Mouse (Mus musculus): ENCODE measurements at regions not wholly inside any gene's neighbourhood (a gene's known extent, or its start where the extent isn't known, plus 50 kb on each side); places are given as distances from the start of the nearest gene placed in this dataset.

DNA sequence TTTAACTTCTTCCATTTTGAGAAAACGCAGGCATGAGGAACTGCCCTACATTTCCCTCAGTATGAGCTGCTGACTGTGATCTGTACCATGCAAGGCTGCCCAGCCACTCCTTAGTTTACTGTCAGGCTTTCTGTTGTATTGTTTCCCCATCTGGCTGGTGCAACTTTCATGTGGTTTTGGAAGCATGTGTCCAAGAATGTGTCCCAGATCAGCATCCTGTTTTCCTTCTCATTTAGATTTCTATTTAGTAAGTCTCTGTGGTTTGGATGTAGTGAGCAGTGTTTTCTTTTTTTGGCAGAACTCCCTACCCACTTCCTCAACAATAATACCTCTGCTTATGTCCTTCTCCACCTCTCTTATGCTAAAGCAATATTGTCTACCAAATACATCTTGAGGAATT is 352.5 kb upstream of the Gm5148 start:
- H3K9me3 ChIP-seq = no peaks in the 10 kb centered on the region
- H3K4me3 ChIP-seq = no peak overlapping the region
- H3K9ac ChIP-seq = no peak overlapping the region
- 74% methylated on average over 1 of the region's 1 CpGs for WGBS
- no peak overlapping the region for H3K4me2 ChIP-seq
- no peak overlapping the region for H3K27ac ChIP-seq
- no peaks in the 10 kb centered on the region for H3K27me3 ChIP-seq
- no peak for ATAC-seq (ENCODE audit: low FRiP score)
- no peaks in the 10 kb centered on the region for H3K36me3 ChIP-seq
- no peaks in the 10 kb centered on the region for H3K4me1 ChIP-seq (replicated peaks)

DNA sequence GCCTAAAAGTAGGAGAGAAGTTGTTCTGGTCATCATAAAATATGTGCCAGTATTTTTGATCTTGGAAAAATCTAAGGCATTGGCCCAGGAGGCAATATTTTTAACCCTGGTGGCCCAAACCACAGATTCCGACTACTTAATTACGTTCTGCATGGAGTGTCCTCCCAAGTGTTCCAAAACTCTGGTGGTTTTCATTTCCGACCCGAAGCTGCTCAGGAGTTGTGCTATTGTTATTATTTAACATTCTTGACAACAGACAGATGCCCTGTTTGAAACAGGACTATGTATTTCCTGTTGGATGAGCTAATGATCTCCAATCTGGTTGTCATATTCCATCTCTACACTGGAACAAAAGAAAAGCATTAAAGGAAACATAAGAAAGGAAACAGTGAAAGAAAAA is 349.7 kb upstream of the Gm5148 start:
- no peak overlapping the region for H3K9ac ChIP-seq
- H3K36me3 ChIP-seq = no peaks in the 10 kb centered on the region
- H3K4me1 ChIP-seq (replicated peaks) = no peaks in the 10 kb centered on the region
- no peak overlapping the region for H3K4me3 ChIP-seq
- WGBS = 91% methylated on average over 4 of the region's 4 CpGs
- no peak overlapping the region for H3K27ac ChIP-seq
- H3K27me3 ChIP-seq = no peaks in the 10 kb centered on the region
- ATAC-seq (ENCODE audit: low FRiP score) = no peak
- no peaks in the 10 kb centered on the region for H3K9me3 ChIP-seq
- no peak overlapping the region for H3K4me2 ChIP-seq

DNA sequence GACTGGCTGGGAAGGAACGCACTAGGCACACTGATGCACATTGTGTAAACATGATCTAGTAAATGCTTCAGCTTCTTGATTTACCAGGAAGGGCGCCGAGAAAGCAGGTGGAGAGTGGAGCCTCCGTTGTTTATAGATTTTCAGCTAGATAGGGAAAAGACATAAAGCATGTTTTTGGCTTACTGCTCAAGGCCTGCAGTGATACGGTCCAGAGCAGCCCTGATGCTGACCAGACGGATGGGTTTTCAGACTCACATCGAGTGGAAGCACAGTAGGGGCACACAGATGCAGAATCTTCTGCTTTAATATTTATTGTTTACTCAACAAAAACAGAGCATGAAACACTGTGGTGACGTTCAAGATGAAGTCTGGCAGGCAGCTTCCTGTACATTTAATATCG is 331.3 kb upstream of the Gm5148 start:
- ATAC-seq (ENCODE audit: low FRiP score) = no peak
- Histone ChIP-seq H3K27ac (no peak overlapping the region), H3K4me3 (no peak overlapping the region), H3K36me3 (no peaks in the 10 kb centered on the region), H3K9me3 (no peaks in the 10 kb centered on the region), H3K9ac (no peak overlapping the region), H3K4me2 (no peak overlapping the region), H3K27me3 (no peaks in the 10 kb centered on the region), H3K4me1 (replicated peaks) (no peaks in the 10 kb centered on the region)
- 86% methylated on average over 9 of the region's 9 CpGs for WGBS

GRCm38 (mm10) chr3:38052941-38053340 is 328.7 kb upstream of the Gm5148 start:
- ATAC-seq (ENCODE audit: low FRiP score) = no peak
- 90% methylated on average over 7 of the region's 7 CpGs for WGBS

GRCm38 (mm10) chr3:38051748-38052147 is 327.5 kb upstream of the Gm5148 start:
- 95% methylated on average over 11 of the region's 11 CpGs for WGBS
- Histone ChIP-seq H3K36me3 (no peaks in the 10 kb centered on the region), H3K4me1 (replicated peaks) (no peaks in the 10 kb centered on the region), H3K4me3 (no peak overlapping the region), H3K27me3 (no peaks in the 10 kb centered on the region), H3K9me3 (no peaks in the 10 kb centered on the region), H3K27ac (no peak overlapping the region), H3K4me2 (no peak overlapping the region), H3K9ac (no peak overlapping the region)
- ATAC-seq (ENCODE audit: low FRiP score) = no peak

More at GRCm38 (mm10) chr3:38052941-38053340, 328.7 kb upstream of the Gm5148 start:
- Histone ChIP-seq H3K27ac (no peak overlapping the region), H3K36me3 (no peaks in the 10 kb centered on the region), H3K4me2 (no peak overlapping the region), H3K9ac (no peak overlapping the region), H3K4me3 (no peak overlapping the region), H3K9me3 (no peaks in the 10 kb centered on the region), H3K4me1 (replicated peaks) (no peaks in the 10 kb centered on the region), H3K27me3 (no peaks in the 10 kb centered on the region)

- Histone ChIP-seq H3K4me1 (replicated peaks) (no peaks in the 10 kb centered on the region), H3K27ac (no peak overlapping the region), H3K4me2 (no peak overlapping the region), H3K4me3 (no peak overlapping the region), H3K27me3 (no peaks in the 10 kb centered on the region), H3K9me3 (no peaks in the 10 kb centered on the region), H3K36me3 (no peaks in the 10 kb centered on the region), H3K9ac (no peak overlapping the region)
- 57% methylated on average over 9 of the region's 9 CpGs for whole genome bisulfite sequencing
- no peak; the same call in 1 of the 2 replicates for ATAC-seq (ENCODE audit: low FRiP score)
Observed at GRCm38 (mm10) chr3:38050856-38051255, 326.6 kb upstream of the Gm5148 start.

DNA sequence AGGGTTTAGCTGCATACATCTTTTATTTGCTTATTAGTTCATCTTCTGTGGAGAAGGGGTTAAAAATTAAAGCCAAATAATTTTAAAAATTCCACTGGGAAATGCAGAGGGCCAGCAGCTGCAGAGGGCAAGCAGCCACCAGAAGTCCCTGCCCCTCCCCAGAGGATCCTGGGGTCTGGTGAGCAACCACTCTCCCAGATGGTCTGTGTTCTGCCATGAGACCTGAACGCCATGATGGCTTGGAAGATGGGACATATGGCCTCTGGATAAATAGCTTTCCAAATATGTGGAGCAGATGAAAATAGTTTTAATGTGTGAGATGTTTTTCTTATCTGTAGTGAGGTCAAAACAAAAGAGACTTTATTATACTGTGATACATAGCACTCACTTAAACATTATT is 326.1 kb upstream of the Gm5148 start:
- no peak overlapping the region for H3K27ac ChIP-seq
- no peaks in the 10 kb centered on the region for H3K36me3 ChIP-seq
- no peaks in the 10 kb centered on the region for H3K27me3 ChIP-seq
- no peak overlapping the region for H3K4me3 ChIP-seq
- peaks cover 4% of the 10 kb centered on the region for H3K4me1 ChIP-seq (replicated peaks)
- ATAC-seq (ENCODE audit: low FRiP score) = no peak
- H3K9me3 ChIP-seq = no peaks in the 10 kb centered on the region
- WGBS = 47% methylated on average over 1 of the region's 1 CpGs
- H3K9ac ChIP-seq = no peak overlapping the region
- no peak overlapping the region for H3K4me2 ChIP-seq

GRCm38 (mm10) chr3:38049290-38049689 is 325.0 kb upstream of the Gm5148 start:
- H3K4me1 ChIP-seq (replicated peaks) = peaks cover 11% of the 10 kb centered on the region
- H3K9me3 ChIP-seq = no peaks in the 10 kb centered on the region
- WGBS = 67% methylated on average over 2 of the region's 2 CpGs
- H3K27ac ChIP-seq = no peak overlapping the region
- no peaks in the 10 kb centered on the region for H3K36me3 ChIP-seq
- no peak overlapping the region for H3K4me3 ChIP-seq
- H3K9ac ChIP-seq = no peak overlapping the region
- H3K27me3 ChIP-seq = no peaks in the 10 kb centered on the region
- no peak for ATAC-seq (ENCODE audit: low FRiP score)
- H3K4me2 ChIP-seq = no peak overlapping the region

DNA sequence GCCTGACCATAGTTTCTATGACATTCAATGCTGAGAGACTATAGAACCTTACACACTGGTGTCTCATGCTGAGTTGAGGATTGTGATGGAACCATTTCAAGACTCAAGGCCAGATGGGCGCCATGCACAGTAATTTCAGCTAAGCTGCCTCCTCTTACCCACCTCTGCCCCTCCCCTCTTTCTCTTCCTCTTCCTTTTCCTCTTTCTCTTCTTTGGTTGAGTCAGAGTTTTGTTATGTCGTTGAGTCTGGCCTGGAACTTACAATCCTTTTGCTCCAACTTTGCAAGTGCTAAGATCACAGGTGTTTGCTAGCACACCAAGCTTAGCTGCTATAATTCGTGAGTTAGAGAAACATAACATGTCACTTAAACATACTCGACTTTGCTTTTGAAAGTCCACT is 323.2 kb upstream of the Gm5148 start:
- ATAC-seq (ENCODE audit: low FRiP score) = no peak
- no peak overlapping the region for H3K4me3 ChIP-seq
- no peak overlapping the region for H3K9ac ChIP-seq
- no peaks in the 10 kb centered on the region for H3K36me3 ChIP-seq
- no peak overlapping the region for H3K27ac ChIP-seq
- 86% methylated on average over 4 of the region's 4 CpGs for WGBS
- no peak overlapping the region for H3K4me2 ChIP-seq
- no peaks in the 10 kb centered on the region for H3K9me3 ChIP-seq
- peaks cover 11% of the 10 kb centered on the region for H3K4me1 ChIP-seq (replicated peaks)
- no peaks in the 10 kb centered on the region for H3K27me3 ChIP-seq

DNA sequence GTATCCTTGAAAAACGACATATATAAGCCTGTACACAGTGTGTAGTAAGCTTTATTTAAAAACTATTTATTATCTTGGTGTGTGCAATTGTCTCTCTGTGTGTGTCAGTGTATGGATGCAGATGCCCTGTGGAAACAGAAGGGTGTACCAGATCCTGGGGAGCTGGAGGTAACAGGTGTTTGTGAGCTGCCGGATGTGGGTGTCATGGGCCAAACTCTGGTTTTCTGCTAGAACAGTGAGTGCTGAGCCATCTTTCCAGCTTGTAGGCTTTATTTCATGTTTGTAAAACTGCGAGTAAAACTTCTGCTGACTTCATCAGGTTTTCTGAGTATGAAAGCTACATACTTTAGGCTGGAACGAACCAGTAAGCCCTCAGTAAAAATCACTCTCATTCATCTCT is 322.3 kb upstream of the Gm5148 start:
- H3K27me3 ChIP-seq = no peaks in the 10 kb centered on the region
- 70% methylated on average over 4 of the region's 4 CpGs for WGBS
- H3K4me2 ChIP-seq = no peak overlapping the region
- H3K36me3 ChIP-seq = no peaks in the 10 kb centered on the region
- H3K9ac ChIP-seq = no peak overlapping the region
- H3K4me3 ChIP-seq = no peak overlapping the region
- no peak for ATAC-seq (ENCODE audit: low FRiP score)
- H3K9me3 ChIP-seq = no peaks in the 10 kb centered on the region
- H3K27ac ChIP-seq = no peak overlapping the region
- H3K4me1 ChIP-seq (replicated peaks) = peaks cover 11% of the 10 kb centered on the region

DNA sequence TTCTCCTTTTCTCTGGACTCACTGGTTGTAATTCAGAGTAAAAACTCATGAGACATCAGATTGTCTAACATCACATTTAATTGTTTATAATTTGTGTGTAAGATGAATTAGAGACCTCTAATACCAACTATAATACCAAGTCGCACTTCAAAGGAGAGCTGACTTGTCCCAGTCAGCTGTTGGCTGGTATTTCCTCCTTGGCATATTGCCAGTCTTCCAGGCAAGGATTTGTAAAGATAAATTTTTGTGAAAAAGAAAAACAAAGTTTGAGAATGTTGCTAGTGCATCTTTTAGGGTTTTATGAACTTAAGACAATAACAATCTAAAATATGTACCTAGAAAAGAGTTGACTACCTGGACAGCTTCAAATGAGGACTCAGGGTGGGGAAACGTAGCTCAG is 321.7 kb upstream of the Gm5148 start:
- Histone ChIP-seq H3K4me2 (no peak overlapping the region), H3K4me1 (replicated peaks) (peaks cover 11% of the 10 kb centered on the region), H3K9me3 (no peaks in the 10 kb centered on the region), H3K9ac (no peak overlapping the region), H3K4me3 (no peak overlapping the region), H3K27ac (no peak overlapping the region), H3K27me3 (no peaks in the 10 kb centered on the region), H3K36me3 (no peaks in the 10 kb centered on the region)
- WGBS = 75% methylated on average over 2 of the region's 2 CpGs
- no peak for ATAC-seq (ENCODE audit: low FRiP score)

- Histone ChIP-seq H3K36me3 (no peaks in the 10 kb centered on the region), H3K4me1 (replicated peaks) (peaks cover 11% of the 10 kb centered on the region), H3K9me3 (no peaks in the 10 kb centered on the region), H3K27ac (no peak overlapping the region), H3K9ac (no peak overlapping the region), H3K27me3 (no peaks in the 10 kb centered on the region), H3K4me3 (no peak overlapping the region), H3K4me2 (no peak overlapping the region)
- ATAC-seq (ENCODE audit: low FRiP score) = no peak
- WGBS = 60% methylated on average over 6 of the region's 6 CpGs
Observed at GRCm38 (mm10) chr3:38045523-38045922, 321.2 kb upstream of the Gm5148 start.

- no peak overlapping the region for H3K27ac ChIP-seq
- H3K36me3 ChIP-seq = no peaks in the 10 kb centered on the region
- WGBS = 77% methylated on average over 7 of the region's 7 CpGs
- no peak overlapping the region for H3K4me3 ChIP-seq
- no peak overlapping the region for H3K4me2 ChIP-seq
- peaks cover 11% of the 10 kb centered on the region for H3K4me1 ChIP-seq (replicated peaks)
- H3K9ac ChIP-seq = no peak overlapping the region
- ATAC-seq (ENCODE audit: low FRiP score) = no peak
- no peaks in the 10 kb centered on the region for H3K27me3 ChIP-seq
- H3K9me3 ChIP-seq = no peaks in the 10 kb centered on the region
Observed at GRCm38 (mm10) chr3:38044338-38044737, 320.0 kb upstream of the Gm5148 start.

DNA sequence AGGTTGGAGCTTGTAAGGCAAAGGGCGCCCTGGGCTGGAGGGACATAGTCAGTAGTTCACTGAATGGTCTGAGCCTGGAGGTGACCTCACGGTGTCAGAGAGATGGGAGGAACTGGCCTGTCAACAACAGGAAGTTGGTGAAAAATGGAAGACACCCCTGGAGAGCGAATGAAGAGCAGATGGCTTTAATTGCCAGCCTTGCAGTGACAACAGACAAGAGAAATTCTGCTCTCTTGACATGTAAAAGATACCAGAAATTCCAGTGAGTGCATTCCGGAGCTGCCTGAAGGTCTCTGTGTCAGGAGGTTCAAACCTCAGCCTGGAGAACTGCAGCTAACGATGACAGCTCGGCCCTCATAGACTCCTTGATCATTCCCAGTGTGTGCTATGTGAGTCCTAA is 318.3 kb upstream of the Gm5148 start:
- Histone ChIP-seq H3K27ac (no peak overlapping the region), H3K4me1 (replicated peaks) (peaks cover 11% of the 10 kb centered on the region), H3K36me3 (no peaks in the 10 kb centered on the region), H3K4me2 (no peak overlapping the region), H3K27me3 (no peaks in the 10 kb centered on the region), H3K9ac (no peak overlapping the region), H3K9me3 (no peaks in the 10 kb centered on the region), H3K4me3 (no peak overlapping the region)
- ATAC-seq (ENCODE audit: low FRiP score) = no peak
- 71% methylated on average over 6 of the region's 6 CpGs for WGBS

Data from hindbrain, embryonic 13.5 days (tissue).